Mouse (Mus musculus) liver, adult (tissue): ENCODE results near the gene Gulp1.

Experiments used
- GATA4 ChIP-seq: IDR thresholded peaks from 2 replicates; pipeline ENCODE4 v1.6.1; 2014; ENCODE audit warnings: mild to moderate bottlenecking, low read length; ENCODE audit not compliant: insufficient replicate concordance

Gene Gulp1

DNA sequence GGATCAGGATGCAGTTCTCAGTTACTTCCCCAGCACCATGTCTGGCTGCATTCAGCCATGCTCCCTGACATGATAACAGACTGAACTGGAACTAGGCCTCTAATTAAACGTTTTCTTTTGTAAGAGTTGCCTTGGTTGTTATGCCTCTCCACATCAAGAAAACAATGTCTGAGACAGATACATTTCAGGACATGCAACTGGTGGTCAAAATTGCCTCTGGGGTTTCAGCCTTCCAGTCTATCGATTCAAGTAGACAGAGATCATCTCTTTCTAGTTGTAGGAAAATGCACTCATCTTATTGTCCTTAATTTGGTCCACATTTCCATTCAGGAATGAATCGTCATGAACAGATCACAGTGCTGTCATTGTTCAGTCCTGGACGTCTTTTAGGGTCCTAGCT lies 83.2 kb downstream of the Gulp1 start:
- TF ChIP-seq GATA4: no peak

DNA sequence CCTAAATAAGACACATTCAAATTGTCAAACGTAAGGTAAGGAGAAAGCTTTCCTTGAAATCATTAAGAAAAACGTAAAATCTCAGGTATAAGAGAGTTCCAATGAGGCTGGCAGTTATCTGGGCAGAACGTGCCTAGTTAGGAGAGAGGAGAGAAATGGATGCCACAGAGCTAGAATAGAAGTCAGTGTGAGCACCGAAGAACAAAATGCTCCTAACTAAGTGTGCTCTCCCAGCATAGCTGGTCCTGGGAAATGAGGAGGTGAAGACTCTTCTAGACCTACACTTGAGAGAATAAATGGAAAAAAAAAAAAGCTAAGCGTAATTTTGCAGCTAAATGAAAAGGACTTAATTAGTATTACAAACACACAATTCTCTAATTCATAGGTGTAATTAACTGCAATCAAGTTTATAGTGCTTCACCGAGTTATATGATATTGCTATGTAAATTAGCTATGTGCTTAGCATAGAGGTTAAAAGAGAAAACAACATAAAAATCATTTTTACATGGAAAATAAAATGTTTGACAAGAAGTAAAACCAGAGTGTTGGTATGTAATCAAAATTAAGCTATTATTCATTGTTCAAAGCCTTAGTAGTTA lies 94.5 kb downstream of the Gulp1 start:
- no peak for TF ChIP-seq GATA4

DNA sequence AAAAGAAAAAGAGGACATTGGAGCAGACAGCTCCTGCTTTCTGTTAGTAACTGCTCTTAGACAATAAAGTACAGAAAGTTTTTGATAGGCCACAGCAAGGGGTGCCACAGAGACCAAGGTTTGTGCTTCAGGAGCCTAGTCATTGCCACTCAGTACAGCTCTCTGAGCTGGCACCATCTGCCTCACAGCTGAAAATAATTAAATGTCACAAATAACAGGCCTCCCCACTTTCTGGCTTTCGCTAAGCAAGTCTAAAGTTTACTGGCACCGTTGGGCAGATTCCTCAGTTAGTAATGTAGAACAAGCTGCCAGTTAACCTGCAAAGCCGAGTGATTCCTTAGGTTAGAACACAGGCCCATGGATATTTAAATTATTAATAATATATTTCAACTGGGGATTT lies 127.7 kb downstream of the Gulp1 start:
- no peak for TF ChIP-seq GATA4

- no peak for TF ChIP-seq GATA4
Observed at GRCm38 (mm10) chr1:44679415-44679814, 128.1 kb downstream of the Gulp1 start.

- no peak for TF ChIP-seq GATA4
Observed at GRCm38 (mm10) chr1:44682556-44682955, 131.2 kb downstream of the Gulp1 start.

DNA sequence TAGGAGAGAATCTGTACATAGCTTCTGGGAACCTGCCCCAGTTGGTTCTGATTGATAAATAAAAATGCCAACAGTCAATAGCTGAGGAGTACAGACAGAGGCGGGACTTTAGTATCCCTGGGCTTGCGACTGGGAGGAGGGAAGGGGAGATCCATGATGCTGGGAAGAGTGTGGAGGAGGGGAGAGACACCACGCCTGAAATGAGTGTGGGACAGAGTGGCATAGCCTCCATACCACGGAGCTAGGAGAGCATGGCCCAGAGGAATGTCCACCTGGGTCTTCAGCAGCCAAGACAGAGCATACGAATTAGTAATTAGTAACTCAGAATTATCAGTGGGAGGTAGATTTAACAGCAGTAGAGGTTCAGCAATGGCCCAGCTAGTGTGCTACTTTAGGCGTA lies 132.4 kb downstream of the Gulp1 start:
- no peak for TF ChIP-seq GATA4

DNA sequence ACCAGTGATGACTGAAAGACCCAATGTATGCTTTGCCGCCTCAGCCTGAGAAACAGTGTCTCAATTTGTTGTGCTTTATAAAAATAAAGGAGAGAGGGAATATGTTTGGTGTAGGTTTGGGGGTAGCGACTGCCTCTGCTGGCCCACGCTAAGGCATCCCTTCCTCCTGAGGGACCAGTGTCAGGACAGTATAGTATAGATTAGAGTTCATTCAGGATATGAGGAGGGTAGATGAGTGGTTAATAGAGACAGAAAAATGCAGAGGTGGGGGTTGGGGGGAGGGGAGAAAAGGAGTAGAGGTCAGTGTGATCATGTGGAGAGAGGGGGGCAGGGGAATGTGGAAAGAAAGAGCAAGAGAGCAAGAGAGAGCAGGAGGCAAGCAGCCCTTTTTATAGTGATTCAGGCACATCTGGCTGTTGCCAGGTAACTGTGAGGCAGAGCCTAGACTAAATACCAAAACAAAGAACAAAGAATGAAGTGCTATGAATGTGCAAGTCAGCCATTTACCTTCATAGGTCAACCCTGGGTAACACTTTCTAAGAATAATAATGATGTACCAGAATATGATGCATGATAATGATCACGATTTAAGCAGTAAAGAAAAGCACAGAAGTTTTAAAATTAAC lies 169.6 kb downstream of the Gulp1 start:
- TF ChIP-seq GATA4: no peak

GRCm38 (mm10) chr1:44741256-44741655 lies 189.9 kb downstream of the Gulp1 start:
- TF ChIP-seq GATA4: no peak

- TF ChIP-seq GATA4: no peak
Observed at GRCm38 (mm10) chr1:44745711-44746110, 194.4 kb downstream of the Gulp1 start.

GRCm38 (mm10) chr1:44750731-44751730 lies 199.7 kb downstream of the Gulp1 start:
- no peak for TF ChIP-seq GATA4

GRCm38 (mm10) chr1:44778251-44778650 lies 226.9 kb downstream of the Gulp1 start:
- TF ChIP-seq GATA4: no peak

- no peak for TF ChIP-seq GATA4
Observed at GRCm38 (mm10) chr1:44803594-44804372, 252.5 kb downstream of the Gulp1 start.

DNA sequence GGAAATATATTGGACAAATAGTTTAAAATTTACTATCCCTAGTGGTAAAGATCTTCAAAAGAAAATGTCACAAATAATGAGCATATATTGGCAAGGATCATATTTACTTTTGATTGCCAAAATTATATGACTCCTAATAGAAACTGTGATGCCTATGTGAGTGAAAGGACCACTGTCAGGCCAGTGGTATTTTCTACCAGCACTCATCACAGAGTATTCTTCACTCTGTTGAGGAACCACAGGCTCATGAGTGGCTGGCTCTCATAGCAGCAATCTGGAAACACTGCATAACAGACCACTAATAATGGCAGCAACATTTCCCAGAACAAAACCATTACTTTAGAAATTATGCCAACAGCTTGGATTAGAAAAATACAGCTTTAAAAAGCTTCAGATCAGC lies 255.1 kb downstream of the Gulp1 start:
- TF ChIP-seq GATA4: no peak

DNA sequence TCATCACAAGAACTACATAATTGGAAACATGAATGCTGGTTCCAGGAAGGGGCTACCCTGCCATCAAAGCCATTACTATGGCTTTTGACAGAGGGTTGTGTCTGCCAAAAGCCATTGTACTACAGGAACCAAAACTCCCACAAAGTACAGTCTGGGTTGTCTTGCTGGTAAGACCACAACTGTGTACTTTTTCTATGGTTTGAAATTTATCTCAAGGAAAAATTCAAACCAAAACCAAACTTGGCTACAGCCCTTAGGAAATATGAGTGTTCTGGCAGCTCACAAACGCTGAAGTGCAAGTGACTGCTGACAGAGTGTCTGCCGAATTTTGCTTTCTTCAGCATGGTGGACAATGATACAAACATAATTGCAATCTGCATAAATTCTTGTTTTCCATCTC lies 259.0 kb downstream of the Gulp1 start:
- TF ChIP-seq GATA4: no peak

DNA sequence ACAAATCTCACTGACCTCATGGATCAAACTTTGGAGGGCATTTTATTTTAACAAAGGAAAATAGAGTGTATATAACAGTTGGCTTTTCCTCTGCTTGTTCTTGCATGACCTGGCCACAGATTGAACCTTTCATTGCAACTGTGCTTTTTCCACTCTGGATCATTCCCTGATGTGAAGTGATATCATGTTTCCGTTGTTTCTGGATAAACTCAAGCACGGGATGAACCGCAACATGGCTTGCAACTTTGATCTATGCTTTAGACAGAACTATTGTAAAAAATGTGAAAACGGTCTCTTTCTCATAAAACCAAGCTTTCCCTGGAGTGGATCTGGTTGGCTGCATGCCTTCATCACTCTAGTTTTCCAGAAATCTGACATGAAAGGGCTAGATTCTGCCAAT lies 282.6 kb downstream of the Gulp1 start:
- no peak for TF ChIP-seq GATA4
